Mouse (Mus musculus) G1E (cell line): ENCODE measurements around the gene B4galt7.
"Not testable (repeated sequence)": the region's sequence is repeated elsewhere in the genome, so short reads cannot be mapped to it uniquely, and the experiment has no call there.

Source experiments
- CTCF ChIP-seq: IDR thresholded peaks from 2 replicates; pipeline ENCODE4 v1.5.1; 2012; ENCODE audit warnings: low read depth, low read length, inconsistent platforms, mixed read lengths
- GATA1 ChIP-seq: IDR thresholded peaks from 2 replicates; pipeline ENCODE4 v1.6.1; 2012; ENCODE audit warnings: borderline replicate concordance, low read length, inconsistent platforms, mixed read lengths
- GATA2 ChIP-seq: IDR thresholded peaks from 2 replicates; pipeline ENCODE4 v1.6.1; 2012; ENCODE audit warnings: low read depth, low read length, inconsistent platforms, borderline replicate concordance
- POLR2AphosphoS5 ChIP-seq: IDR thresholded peaks from 2 replicates; pipeline ENCODE4 v1.6.1; 2012; ENCODE audit warnings: low read depth, low read length, inconsistent platforms; ENCODE audit not compliant: insufficient replicate concordance
- TAL1 ChIP-seq: conservative IDR thresholded peaks from 2 replicates; pipeline ENCODE4 v1.6.1; 2012; ENCODE audit warnings: low read depth, low read length, inconsistent platforms, mixed read lengths

GRCm38 (mm10) chr13:55622156-55622648 lies 22.5 kb downstream of the B4galt7 start:
- TF ChIP-seq GATA1, CTCF, POLR2AphosphoS5, TAL1, GATA2: not testable (repeated sequence)
